Mouse (Mus musculus) B cell, adult 67 days (primary cell): Measurements from ENCODE around the gene Slc16a6. TPM values are rescaled to one million over a fixed set of nuclear protein-coding genes. Genes with fewer than 3 reads are reported as not detected.

Source experiments
- total RNA-seq, 2 experiments: library from RNA; stranded (reverse); gene quantifications; 4 replicates each; pipeline ENCODE4 v1.2.4; 2023

Gene Slc16a6
- total RNA-seq: 10 to 100 TPM; 93.1 to 97.3 TPM

GRCm38 (mm10) chr11:109473171-109474085 lies at the start of gene Slc16a6, which contains the start of gene Arsg:
TSS of gene Slc16a6 (minus strand) at chr11:109473598.
TSS of gene Arsg (plus strand) at chr11:109473374.

DNA sequence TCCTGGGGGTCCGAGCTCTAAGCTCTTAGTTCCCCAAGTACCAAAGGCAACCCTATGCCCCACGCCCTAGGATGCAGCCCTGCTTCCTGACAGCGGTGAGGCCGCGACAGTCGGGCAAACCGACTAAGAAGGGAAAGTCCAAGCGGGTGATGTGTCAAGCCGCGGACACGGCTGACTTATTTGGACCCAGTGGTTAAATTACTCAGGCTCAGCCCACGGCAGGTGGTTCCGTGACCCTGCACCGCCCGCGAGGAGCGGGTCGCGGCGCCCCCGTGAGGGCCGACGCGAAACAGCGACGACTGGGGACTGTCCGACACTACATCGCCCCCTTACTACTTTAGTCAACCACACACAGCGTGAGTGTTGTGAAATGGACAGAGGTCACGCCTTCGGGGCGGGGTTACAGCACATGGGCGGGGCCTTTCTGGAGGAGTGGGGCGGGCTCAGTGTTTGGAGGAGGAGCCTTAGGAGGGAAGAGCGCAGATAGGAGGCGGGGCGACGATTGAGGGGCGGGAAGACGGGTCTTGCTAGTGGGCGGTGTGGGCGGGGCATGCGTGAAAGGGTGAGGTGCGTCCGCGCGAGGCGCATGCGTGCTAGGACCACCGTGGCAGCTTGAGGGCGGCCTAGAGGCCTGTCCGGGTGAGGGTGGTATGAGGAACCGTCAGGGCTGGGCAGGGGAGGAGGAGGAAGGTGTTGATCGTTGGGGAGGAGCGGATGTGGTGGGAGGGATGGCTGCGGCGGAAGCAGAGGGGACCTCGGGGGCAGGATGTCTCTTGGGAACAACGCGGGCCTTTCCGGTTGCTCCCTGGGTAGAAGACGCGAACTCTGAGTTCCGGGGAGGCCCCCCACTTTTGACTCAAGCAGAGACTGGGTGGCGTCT lies 47.8 kb downstream of the Slc16a6 start, which contains the start of gene Amz2:
Amz2 (plus strand) TSS at position 555 of the 880 bp plus-strand sequence.

GRCm38 (mm10) chr11:109413617-109414016 lies 59.8 kb downstream of the Slc16a6 start, which contains the start of gene 9930022D16Rik:
TSS of gene 9930022D16Rik (plus strand) at chr11:109413917.

Other genes with a start within 250 kb of the Slc16a6 start
- under 1 TPM; 0.15 to 0.64 TPM for gene Rgs9, start 175.5 kb downstream of the Slc16a6 start, total RNA-seq
- 100 to 1,000 TPM; 156 to 167 TPM for gene Gna13, start 110.8 kb downstream of the Slc16a6 start, total RNA-seq
- under 1 TPM; 0.46 to 0.80 TPM for gene 9930022D16Rik, start 59.7 kb downstream of the Slc16a6 start, total RNA-seq
- 10 to 100 TPM; 28.4 to 39.2 TPM for gene Amz2, start 47.7 kb downstream of the Slc16a6 start, total RNA-seq
- gene Arsg, start 224 bp downstream of the Slc16a6 start, total RNA-seq: 1 to 10 TPM; 3.8 to 7.0 TPM
- 1 to 10 TPM in 1 of 2 experiments, under 1 TPM in 1; 0.58 to 1.6 TPM for gene Wipi1, start 138.4 kb upstream of the Slc16a6 start, total RNA-seq
- gene Prkar1a, start 175.8 kb upstream of the Slc16a6 start, total RNA-seq: 100 to 1,000 TPM; 234 to 294 TPM
- gene Fam20a, start 248.7 kb upstream of the Slc16a6 start, total RNA-seq: not detected